Mouse (Mus musculus): ENCODE results near the gene Snrnp40.
A peak's percentile ranks its signal among the peaks of the same experiment; 100 is the strongest.

The Snrnp40 gene

DNA sequence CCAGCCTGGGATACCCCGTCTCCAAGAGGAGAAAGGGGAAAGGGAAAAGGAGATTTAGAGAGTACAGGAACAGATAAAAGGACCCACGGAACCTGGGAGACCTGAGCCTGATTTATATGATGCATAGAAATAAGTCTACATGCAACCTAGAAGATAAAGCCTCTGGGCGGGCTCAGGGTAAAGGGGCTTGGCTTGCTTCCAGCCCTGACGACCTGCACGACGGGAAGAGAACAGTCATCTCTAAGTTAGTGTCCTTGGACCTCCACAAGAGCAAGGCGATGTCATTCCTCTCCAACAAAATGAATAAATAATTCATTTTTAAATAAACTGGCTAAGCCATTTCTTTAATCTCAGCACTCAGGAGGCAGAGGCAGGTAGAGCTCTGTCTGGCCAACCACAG is 37.4 kb upstream of the Snrnp40 start:
- Histone ChIP-seq H3K27me3 (ENCODE audit: insufficient read depth, low read length) (no peaks in the 10 kb centered on the region), H3K9me3 (ENCODE audit: low read length) (no peaks in the 10 kb centered on the region), H3K4me3 (replicated peaks; ENCODE audit: low read length) (no peak overlapping the region), H3K36me3 (ENCODE audit: insufficient read depth, low read length) (peaks cover 86% of the 10 kb centered on the region), H3K4me1 (replicated peaks; ENCODE audit: low read depth, low read length) (peaks cover 53% of the 10 kb centered on the region)
- no peak for TF ChIP-seq CTCF (conservative IDR thresholded peaks at IDR 0.05; ENCODE audit: low read length)
- TF ChIP-seq NANOG (IDR thresholded peaks at IDR 0.05; ENCODE audit: borderline replicate concordance, low read length): no peak
- TF ChIP-seq POU5F1 (IDR thresholded peaks at IDR 0.05; ENCODE audit: borderline replicate concordance, low read length): no peak

DNA sequence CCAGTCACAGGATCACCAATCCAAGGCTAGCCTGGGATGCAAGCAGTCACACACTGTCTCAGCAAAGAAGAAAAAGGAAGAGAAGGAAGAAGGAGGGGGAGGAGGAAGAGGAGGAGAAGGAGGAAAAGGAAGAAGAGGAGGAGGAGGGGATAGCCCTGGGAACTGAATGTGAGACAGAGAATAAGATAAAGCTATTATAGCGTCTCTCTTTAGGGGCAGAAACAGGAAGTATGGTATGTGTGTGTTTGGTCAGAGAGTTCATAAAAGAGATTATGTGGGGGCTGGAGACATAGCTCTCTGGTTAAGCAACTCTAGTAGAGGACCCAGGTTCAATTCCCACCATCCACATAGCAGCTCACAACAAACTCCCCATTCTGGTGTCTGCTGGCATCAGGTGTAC is 36.8 kb upstream of the Snrnp40 start:
- Histone ChIP-seq H3K27me3 (ENCODE audit: insufficient read depth, low read length) (no peaks in the 10 kb centered on the region), H3K36me3 (ENCODE audit: insufficient read depth, low read length) (peaks cover 86% of the 10 kb centered on the region), H3K9me3 (ENCODE audit: low read length) (no peaks in the 10 kb centered on the region), H3K4me3 (replicated peaks; ENCODE audit: low read length) (no peak overlapping the region), H3K4me1 (replicated peaks; ENCODE audit: low read depth, low read length) (peaks cover 53% of the 10 kb centered on the region)
- TF ChIP-seq CTCF (conservative IDR thresholded peaks at IDR 0.05; ENCODE audit: low read length) (no peak), POU5F1 (IDR thresholded peaks at IDR 0.05; ENCODE audit: borderline replicate concordance, low read length) (no peak), NANOG (IDR thresholded peaks at IDR 0.05; ENCODE audit: borderline replicate concordance, low read length) (no peak)

DNA sequence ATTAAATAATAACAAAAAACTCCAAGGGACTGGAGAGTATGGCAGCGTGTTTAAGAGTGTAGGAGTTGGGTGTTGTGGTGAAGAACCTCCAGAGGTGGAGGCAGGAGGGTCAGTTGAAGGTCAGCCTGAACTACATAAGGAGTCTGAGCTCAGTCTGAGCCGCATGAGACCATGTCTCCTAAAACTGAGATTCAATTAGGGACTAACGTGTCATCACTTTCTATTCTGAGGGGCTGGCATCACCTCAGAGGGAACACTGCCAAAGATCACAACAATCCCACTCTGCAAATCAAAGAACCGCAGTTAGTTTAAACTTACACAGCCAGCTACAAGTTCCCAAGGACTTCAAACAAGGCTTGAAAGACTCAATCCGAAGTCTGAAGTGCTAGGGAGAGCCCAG is 36.3 kb upstream of the Snrnp40 start:
- TF ChIP-seq POU5F1 (IDR thresholded peaks at IDR 0.05; ENCODE audit: borderline replicate concordance, low read length): no peak
- TF ChIP-seq NANOG (IDR thresholded peaks at IDR 0.05; ENCODE audit: borderline replicate concordance, low read length): no peak
- no peak for TF ChIP-seq CTCF (conservative IDR thresholded peaks at IDR 0.05; ENCODE audit: low read length)
- H3K9me3 ChIP-seq (ENCODE audit: low read length): no peaks in the 10 kb centered on the region

DNA sequence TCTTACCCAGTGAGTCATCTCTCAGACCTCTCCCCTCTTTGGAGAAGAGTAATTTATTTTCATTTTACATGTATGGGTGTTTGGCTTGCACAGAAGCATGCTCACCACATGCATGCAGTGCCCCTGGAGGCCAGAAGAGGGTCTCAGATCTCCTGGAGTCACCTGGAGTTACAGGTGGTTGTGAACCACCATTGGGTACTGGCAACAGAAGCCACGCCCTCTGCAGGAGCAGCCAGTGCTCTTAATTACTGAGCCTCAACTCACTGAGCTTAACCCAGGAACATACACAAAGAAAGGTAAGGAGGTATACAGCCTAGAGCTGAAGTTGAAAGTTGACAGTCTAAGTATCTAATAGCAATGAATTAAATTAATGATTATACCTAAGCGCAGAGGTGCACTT is 34.5 kb upstream of the Snrnp40 start:
- no peak for TF ChIP-seq POU5F1 (IDR thresholded peaks at IDR 0.05; ENCODE audit: borderline replicate concordance, low read length)
- peak; percentile 32 for TF ChIP-seq CTCF (conservative IDR thresholded peaks at IDR 0.05; ENCODE audit: low read length)
- H3K27me3 ChIP-seq (ENCODE audit: insufficient read depth, low read length): no peaks in the 10 kb centered on the region
- no peaks in the 10 kb centered on the region for H3K9me3 ChIP-seq (ENCODE audit: low read length)
- peaks cover 51% of the 10 kb centered on the region for H3K4me1 ChIP-seq (replicated peaks; ENCODE audit: low read depth, low read length)
- peaks cover 82% of the 10 kb centered on the region for H3K36me3 ChIP-seq (ENCODE audit: insufficient read depth, low read length)
- H3K4me3 ChIP-seq (replicated peaks; ENCODE audit: low read length): no peak overlapping the region

More for the DNA sequence above, 36.3 kb upstream of the Snrnp40 start:
- Histone ChIP-seq H3K36me3 (ENCODE audit: insufficient read depth, low read length) (peaks cover 86% of the 10 kb centered on the region), H3K4me1 (replicated peaks; ENCODE audit: low read depth, low read length) (peaks cover 53% of the 10 kb centered on the region), H3K4me3 (replicated peaks; ENCODE audit: low read length) (no peak overlapping the region), H3K27me3 (ENCODE audit: insufficient read depth, low read length) (no peaks in the 10 kb centered on the region)

DNA sequence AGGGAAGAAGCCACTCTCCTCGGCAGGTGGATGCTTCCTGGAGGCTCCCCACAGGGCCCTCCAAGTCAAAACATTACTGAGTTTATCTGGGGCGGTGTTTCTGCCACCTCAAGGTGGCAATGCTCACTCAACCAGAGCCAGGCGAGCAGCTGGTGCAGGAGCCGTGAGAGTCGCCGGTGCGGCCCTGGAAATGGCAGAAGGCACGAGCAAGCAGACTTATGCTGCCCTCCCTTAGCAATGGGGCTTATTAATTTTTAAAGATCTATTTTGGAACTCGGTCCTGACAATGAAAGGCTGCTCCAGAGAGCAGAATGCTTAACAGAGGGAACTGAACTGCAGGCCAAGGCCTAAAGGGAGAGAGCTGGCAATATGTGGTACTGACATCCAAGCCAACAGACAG is 32.6 kb upstream of the Snrnp40 start:
- no peaks in the 10 kb centered on the region for H3K9me3 ChIP-seq (ENCODE audit: low read length)

DNA sequence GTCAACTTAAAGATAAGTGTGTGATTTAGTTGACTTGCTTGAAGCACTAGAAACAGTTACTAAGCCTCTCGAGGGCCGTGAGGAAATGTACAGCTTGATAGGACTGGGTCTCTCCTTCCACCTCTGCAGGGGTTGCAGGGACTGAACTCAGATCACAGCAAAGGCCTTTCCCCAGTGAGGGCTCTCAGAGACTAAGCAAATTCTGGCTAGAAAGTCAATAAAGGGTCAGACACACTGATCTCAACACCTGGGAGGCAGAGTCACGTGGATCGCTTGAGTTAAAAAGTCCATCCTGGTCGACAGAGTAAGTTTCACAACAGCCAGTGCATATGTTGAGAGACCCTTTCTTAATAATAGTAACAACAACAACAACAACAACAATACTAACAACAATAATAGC is 24.1 kb upstream of the Snrnp40 start:
- H3K27me3 ChIP-seq (ENCODE audit: insufficient read depth, low read length): no peaks in the 10 kb centered on the region
- H3K9me3 ChIP-seq (ENCODE audit: low read length): no peaks in the 10 kb centered on the region
- TF ChIP-seq POU5F1 (IDR thresholded peaks at IDR 0.05; ENCODE audit: borderline replicate concordance, low read length): no peak
- no peak for TF ChIP-seq CTCF (conservative IDR thresholded peaks at IDR 0.05; ENCODE audit: low read length)
- TF ChIP-seq NANOG (IDR thresholded peaks at IDR 0.05; ENCODE audit: borderline replicate concordance, low read length): no peak
- H3K4me3 ChIP-seq (replicated peaks; ENCODE audit: low read length): no peak overlapping the region
- H3K4me1 ChIP-seq (replicated peaks; ENCODE audit: low read depth, low read length): peaks cover 6% of the 10 kb centered on the region
- H3K36me3 ChIP-seq (ENCODE audit: insufficient read depth, low read length): peaks cover 56% of the 10 kb centered on the region

More for the DNA sequence above, 32.6 kb upstream of the Snrnp40 start:
- H3K4me1 ChIP-seq (replicated peaks; ENCODE audit: low read depth, low read length): peaks cover 45% of the 10 kb centered on the region
- H3K36me3 ChIP-seq (ENCODE audit: insufficient read depth, low read length): peaks cover 75% of the 10 kb centered on the region
- H3K27me3 ChIP-seq (ENCODE audit: insufficient read depth, low read length): no peaks in the 10 kb centered on the region
- no peak overlapping the region for H3K4me3 ChIP-seq (replicated peaks; ENCODE audit: low read length)
- TF ChIP-seq POU5F1 (IDR thresholded peaks at IDR 0.05; ENCODE audit: borderline replicate concordance, low read length): no peak
- TF ChIP-seq CTCF (conservative IDR thresholded peaks at IDR 0.05; ENCODE audit: low read length): no peak
- TF ChIP-seq NANOG (IDR thresholded peaks at IDR 0.05; ENCODE audit: borderline replicate concordance, low read length): no peak

DNA sequence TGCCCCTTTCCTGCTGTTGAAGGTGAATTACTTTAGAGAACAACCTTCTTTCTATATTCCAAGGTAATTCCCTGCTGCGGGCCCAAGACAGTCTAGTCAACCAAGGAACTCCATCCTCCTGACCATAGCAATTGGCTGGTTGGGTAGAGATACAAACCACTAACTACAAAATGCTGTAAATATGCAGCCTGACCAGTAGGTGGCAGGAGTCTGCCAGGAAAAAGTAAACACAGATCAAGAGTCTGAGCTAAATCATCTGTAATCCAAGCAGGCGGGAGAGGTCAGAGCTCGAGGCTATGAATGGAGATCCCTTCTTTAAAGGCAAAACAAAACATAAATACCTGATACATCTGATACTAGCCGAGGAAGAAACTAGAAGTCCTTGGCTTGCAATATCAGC is 18.2 kb upstream of the Snrnp40 start:
- no peak overlapping the region for H3K4me3 ChIP-seq (replicated peaks; ENCODE audit: low read length)
- H3K27me3 ChIP-seq (ENCODE audit: insufficient read depth, low read length): no peaks in the 10 kb centered on the region
- H3K36me3 ChIP-seq (ENCODE audit: insufficient read depth, low read length): peaks cover 74% of the 10 kb centered on the region
- peak; percentile 85 for TF ChIP-seq CTCF (conservative IDR thresholded peaks at IDR 0.05; ENCODE audit: low read length)
- TF ChIP-seq NANOG (IDR thresholded peaks at IDR 0.05; ENCODE audit: borderline replicate concordance, low read length): no peak
- H3K4me1 ChIP-seq (replicated peaks; ENCODE audit: low read depth, low read length): peaks cover 6% of the 10 kb centered on the region
- H3K9me3 ChIP-seq (ENCODE audit: low read length): no peaks in the 10 kb centered on the region

DNA sequence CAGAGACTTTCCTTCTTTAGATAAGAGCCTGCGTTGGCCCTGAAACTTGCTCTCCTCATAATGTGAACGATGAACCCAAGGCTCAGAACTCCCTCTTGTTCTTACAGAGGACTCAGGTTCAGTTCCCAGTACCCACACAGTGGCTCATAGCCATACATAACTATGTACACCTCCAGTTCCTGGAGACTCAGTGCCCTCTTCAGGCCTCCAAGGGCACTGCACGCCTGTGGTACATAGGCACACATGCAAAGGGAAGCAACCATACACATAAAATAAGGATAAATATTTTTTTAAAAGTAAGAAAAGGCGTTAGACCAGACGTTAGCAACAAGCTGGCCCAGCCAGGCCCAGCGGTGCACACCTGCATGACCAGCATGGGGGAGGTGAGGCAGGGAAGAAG is 10.3 kb upstream of the Snrnp40 start:
- H3K4me1 ChIP-seq (replicated peaks; ENCODE audit: low read depth, low read length): peaks cover 16% of the 10 kb centered on the region
- no peaks in the 10 kb centered on the region for H3K27me3 ChIP-seq (ENCODE audit: insufficient read depth, low read length)
- TF ChIP-seq CTCF (conservative IDR thresholded peaks at IDR 0.05; ENCODE audit: low read length) (peak; percentile 78), POU5F1 (IDR thresholded peaks at IDR 0.05; ENCODE audit: borderline replicate concordance, low read length) (no peak), NANOG (IDR thresholded peaks at IDR 0.05; ENCODE audit: borderline replicate concordance, low read length) (no peak)
- peaks cover 98% of the 10 kb centered on the region for H3K36me3 ChIP-seq (ENCODE audit: insufficient read depth, low read length)
- H3K4me3 ChIP-seq (replicated peaks; ENCODE audit: low read length): no peak overlapping the region
- no peaks in the 10 kb centered on the region for H3K9me3 ChIP-seq (ENCODE audit: low read length)

DNA sequence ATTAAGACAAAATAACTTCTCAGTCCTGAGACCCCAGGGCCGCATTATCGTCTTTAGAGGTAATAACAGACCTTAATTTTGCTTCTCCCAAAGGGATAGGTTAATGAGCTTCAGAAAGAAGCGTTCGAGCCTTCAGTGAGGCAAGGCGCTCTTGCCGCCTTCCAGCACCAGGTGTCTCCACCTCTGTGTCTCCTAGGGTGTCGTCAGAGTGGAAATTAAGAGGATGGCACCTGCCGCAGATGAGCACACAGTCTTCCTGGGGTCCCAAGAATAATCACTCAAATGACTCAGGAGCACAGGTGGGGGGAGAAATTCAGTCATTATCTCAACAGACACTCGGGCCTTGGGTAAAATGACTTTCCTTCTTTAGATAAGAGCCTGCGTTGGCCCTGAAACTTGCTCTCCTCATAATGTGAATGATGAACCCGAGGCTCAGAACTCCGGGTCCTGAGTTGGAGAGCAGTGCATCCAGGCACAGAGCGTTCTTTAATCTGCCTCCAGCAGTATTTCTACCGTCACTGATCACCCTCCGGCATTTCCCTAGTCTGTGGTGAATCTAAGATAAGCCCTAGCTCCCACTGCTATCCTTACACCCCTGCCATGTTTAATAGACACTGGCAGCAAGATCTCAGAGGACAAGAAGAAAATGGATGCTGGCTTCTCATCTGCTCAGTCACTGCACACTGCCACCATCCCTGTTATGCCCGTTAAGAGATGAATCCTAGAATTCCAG is 9.1 kb upstream of the Snrnp40 start:
- Histone ChIP-seq H3K36me3 (ENCODE audit: insufficient read depth, low read length) (peaks cover 95% of the 10 kb centered on the region), H3K4me3 (replicated peaks; ENCODE audit: low read length) (no peak overlapping the region), H3K4me1 (replicated peaks; ENCODE audit: low read depth, low read length) (peaks cover 18% of the 10 kb centered on the region), H3K9me3 (ENCODE audit: low read length) (no peaks in the 10 kb centered on the region), H3K27me3 (ENCODE audit: insufficient read depth, low read length) (no peaks in the 10 kb centered on the region)
- TF ChIP-seq CTCF (conservative IDR thresholded peaks at IDR 0.05; ENCODE audit: low read length) (peak; percentile 21; the same call in 1 of the 2 replicates), POU5F1 (IDR thresholded peaks at IDR 0.05; ENCODE audit: borderline replicate concordance, low read length) (no peak)

Measured in E14TG2a.4 (cell line).